Mouse (Mus musculus): ENCODE measurements around the gene Colca2. TPM values are rescaled to one million over a fixed set of nuclear protein-coding genes. Genes with fewer than 3 reads are reported as not detected.

The Colca2 gene
- polyA plus RNA-seq, 1 experiment from 2014 or later: 3.7 TPM

DNA sequence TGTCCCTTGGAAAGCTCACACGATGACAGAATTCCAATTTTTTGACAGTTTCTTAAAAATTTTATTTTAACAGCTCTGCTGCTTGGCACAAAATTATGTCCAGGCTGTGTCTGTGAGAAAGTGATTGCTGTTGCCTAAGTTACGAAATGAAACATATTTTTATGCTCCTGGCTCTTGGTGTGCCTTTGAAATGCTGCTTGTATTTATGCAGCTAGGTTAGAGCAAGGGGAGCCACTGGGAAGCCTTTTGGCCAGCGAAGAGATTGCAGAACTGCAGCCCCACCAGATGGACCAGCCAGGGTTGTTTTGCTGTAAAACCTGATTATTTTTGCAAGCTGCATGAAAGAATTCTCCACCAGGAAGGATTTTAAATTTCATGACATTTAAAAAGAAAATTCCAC is 26.8 kb upstream of the Colca2 start:
- Histone ChIP-seq H3K4me1 (no peaks in the 10 kb centered on the region), H3K27ac (no peak overlapping the region), H3K27me3 (no peaks in the 10 kb centered on the region), H3K4me2 (no peak overlapping the region), H3K9ac (no peak overlapping the region), H3K36me3 (no peaks in the 10 kb centered on the region), H3K4me3 (replicated peaks) (no peak overlapping the region), H3K9me3 (replicated peaks) (no peaks in the 10 kb centered on the region)
- no peak for ATAC-seq (replicated peaks; ENCODE audit: low FRiP score)
- WGBS: 74% methylated on average over 3 of the region's 3 CpGs

- Histone ChIP-seq H3K27me3 (no peaks in the 10 kb centered on the region), H3K27ac (no peak overlapping the region), H3K4me1 (no peaks in the 10 kb centered on the region), H3K9ac (no peak overlapping the region), H3K36me3 (no peaks in the 10 kb centered on the region), H3K4me2 (no peak overlapping the region), H3K4me3 (replicated peaks) (no peak overlapping the region), H3K9me3 (replicated peaks) (no peaks in the 10 kb centered on the region)
- 80% methylated on average over 5 of the region's 5 CpGs for WGBS
- ATAC-seq (replicated peaks; ENCODE audit: low FRiP score): no peak
These were observed 25.6 kb upstream of the Colca2 start for GRCm38 (mm10) chr9:51303980-51304379.

- H3K36me3 ChIP-seq: no peaks in the 10 kb centered on the region
- WGBS: 74% methylated on average over 8 of the region's 8 CpGs
- H3K9ac ChIP-seq: no peak overlapping the region
- no peak overlapping the region for H3K27ac ChIP-seq
- H3K4me1 ChIP-seq: no peaks in the 10 kb centered on the region
- H3K27me3 ChIP-seq: no peaks in the 10 kb centered on the region
- no peak overlapping the region for H3K4me2 ChIP-seq
- H3K4me3 ChIP-seq (replicated peaks): no peak overlapping the region
- no peak for ATAC-seq (replicated peaks; ENCODE audit: low FRiP score)
- H3K9me3 ChIP-seq (replicated peaks): no peaks in the 10 kb centered on the region
These were observed 15.2 kb upstream of the Colca2 start for GRCm38 (mm10) chr9:51293541-51293940.

DNA sequence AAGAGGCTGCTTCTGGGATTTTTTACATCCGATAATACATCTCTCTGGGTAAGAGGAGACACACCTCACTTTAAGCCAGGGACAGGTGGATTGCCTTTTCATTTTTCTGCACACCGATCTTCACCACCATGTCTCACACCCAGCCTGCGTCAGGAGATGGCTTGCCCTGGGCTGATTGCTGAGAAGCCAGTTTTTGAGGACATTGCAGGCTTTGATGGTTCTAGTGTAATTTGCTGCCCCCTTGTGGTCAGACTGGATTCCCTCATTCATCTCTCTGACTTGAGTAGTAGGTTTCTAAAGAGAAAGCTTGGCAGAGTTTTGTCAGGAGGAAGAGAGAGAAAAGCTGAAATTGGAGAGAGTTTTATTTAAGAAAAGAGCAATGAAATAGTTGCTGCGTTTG is 14.3 kb upstream of the Colca2 start:
- H3K36me3 ChIP-seq: no peaks in the 10 kb centered on the region
- no peak overlapping the region for H3K9ac ChIP-seq
- 33% methylated on average over 4 of the region's 4 CpGs for WGBS
- no peaks in the 10 kb centered on the region for H3K4me1 ChIP-seq
- 0 out of 2 replicates have a peak, but pooled peaks have one; percentile 43 for ATAC-seq (replicated peaks; ENCODE audit: low FRiP score)
- no peaks in the 10 kb centered on the region for H3K27me3 ChIP-seq
- no peak overlapping the region for H3K27ac ChIP-seq
- no peaks in the 10 kb centered on the region for H3K9me3 ChIP-seq (replicated peaks)
- no peak overlapping the region for H3K4me3 ChIP-seq (replicated peaks)
- H3K4me2 ChIP-seq: no peak overlapping the region

DNA sequence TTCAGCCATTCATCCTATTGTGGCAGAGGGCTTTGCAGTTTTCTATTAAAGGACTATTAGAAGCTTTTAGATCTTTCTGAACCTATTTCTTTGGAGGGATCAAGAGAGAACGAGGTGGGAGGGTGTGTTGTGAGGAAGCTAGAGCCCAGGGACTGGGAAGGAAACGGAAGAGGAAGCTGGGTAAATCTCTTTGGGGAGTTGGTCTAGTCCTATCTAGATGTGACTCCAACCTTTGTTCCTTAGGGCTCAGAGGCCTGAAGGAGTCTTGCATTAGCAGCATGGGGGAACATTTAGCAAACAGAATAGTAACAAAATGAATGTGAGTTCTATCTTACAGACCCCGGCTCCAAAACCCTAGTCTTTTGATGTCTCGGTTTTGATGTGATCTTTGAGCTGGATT is 12.6 kb upstream of the Colca2 start:
- Histone ChIP-seq H3K4me1 (no peaks in the 10 kb centered on the region), H3K4me3 (replicated peaks) (no peak overlapping the region), H3K9ac (no peak overlapping the region), H3K4me2 (no peak overlapping the region), H3K27ac (no peak overlapping the region), H3K27me3 (no peaks in the 10 kb centered on the region), H3K9me3 (replicated peaks) (no peaks in the 10 kb centered on the region), H3K36me3 (no peaks in the 10 kb centered on the region)
- 77% methylated on average over 4 of the region's 4 CpGs for WGBS
- no peak for ATAC-seq (replicated peaks; ENCODE audit: low FRiP score)

GRCm38 (mm10) chr9:51286079-51286478 is 7.7 kb upstream of the Colca2 start:
- Histone ChIP-seq H3K27ac (no peak overlapping the region), H3K4me1 (peaks cover 7% of the 10 kb centered on the region; the same call in 1 of the 2 replicates), H3K36me3 (no peaks in the 10 kb centered on the region), H3K9ac (no peak overlapping the region), H3K4me3 (replicated peaks) (no peak overlapping the region), H3K27me3 (no peaks in the 10 kb centered on the region), H3K9me3 (replicated peaks) (no peaks in the 10 kb centered on the region), H3K4me2 (no peak overlapping the region)
- 39% methylated on average over 2 of the region's 2 CpGs for WGBS
- no peak for ATAC-seq (replicated peaks; ENCODE audit: low FRiP score)

DNA sequence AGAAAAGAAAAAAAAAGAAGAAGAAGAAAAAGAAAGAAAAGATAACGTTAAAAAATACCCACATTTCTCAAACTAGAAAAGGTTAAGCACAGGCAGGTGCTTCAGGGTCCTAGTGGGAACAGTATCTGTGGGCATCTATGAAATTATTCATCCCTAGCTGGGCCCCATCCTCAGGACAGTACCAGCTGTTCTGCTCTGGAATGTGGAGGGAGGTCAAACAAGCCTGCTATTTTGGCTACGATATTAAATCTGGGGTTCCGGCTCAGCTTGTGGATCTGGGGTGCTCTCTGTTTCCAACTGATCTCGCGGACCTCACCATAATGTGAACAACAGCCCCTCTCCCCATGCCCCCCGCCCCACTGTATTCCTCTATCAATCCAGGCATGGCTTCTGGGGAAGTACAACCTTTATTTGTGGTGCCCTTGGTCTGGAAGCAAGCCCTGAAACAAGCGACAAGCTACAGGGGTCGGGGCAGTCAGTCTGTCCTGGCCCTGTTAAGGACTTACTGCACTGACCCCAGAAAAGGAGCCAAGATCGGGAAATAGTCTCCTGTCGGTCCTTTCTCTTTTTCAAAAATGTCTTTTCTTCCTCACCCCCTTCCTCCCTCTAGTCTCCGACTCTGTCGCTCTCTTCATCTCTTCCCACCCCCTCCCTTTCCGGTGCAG is 403 bp downstream of the Colca2 start:
- H3K4me2 ChIP-seq: peak overlapping the region; percentile 88
- peaks cover 27% of the 10 kb centered on the region for H3K4me1 ChIP-seq
- H3K4me3 ChIP-seq (replicated peaks): peak overlapping the region; percentile 59
- ATAC-seq (replicated peaks; ENCODE audit: low FRiP score): no peak
- H3K27me3 ChIP-seq: peaks cover 9% of the 10 kb centered on the region; the same call in 1 of the 2 replicates
- 17% methylated on average over 13 of the region's 13 CpGs for WGBS
- peak overlapping the region; percentile 79 for H3K27ac ChIP-seq
- H3K9me3 ChIP-seq (replicated peaks): no peaks in the 10 kb centered on the region
- H3K9ac ChIP-seq: peak overlapping the region; percentile 60
- H3K36me3 ChIP-seq: no peaks in the 10 kb centered on the region

DNA sequence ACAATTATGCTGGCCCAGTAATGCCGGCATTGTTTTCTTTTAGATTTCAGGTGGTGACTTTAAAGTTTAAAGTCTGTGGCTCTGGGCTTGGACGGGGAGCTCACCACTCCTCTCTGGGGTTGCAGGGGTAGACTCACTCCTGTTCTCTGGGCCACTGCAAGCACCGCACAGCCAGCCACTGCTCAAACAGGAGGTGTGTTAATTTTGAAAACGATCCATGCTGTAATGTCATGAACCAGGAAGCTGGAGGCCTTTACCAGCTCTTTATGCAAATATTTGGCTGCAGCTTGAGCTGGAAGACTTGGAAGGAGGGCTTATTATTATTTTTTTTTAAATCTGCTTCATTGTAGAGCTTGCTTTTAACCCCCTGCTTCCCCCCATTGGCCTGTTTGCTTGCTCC is 3.7 kb downstream of the Colca2 start:
- H3K27ac ChIP-seq: no peak overlapping the region
- H3K4me2 ChIP-seq: no peak overlapping the region

DNA sequence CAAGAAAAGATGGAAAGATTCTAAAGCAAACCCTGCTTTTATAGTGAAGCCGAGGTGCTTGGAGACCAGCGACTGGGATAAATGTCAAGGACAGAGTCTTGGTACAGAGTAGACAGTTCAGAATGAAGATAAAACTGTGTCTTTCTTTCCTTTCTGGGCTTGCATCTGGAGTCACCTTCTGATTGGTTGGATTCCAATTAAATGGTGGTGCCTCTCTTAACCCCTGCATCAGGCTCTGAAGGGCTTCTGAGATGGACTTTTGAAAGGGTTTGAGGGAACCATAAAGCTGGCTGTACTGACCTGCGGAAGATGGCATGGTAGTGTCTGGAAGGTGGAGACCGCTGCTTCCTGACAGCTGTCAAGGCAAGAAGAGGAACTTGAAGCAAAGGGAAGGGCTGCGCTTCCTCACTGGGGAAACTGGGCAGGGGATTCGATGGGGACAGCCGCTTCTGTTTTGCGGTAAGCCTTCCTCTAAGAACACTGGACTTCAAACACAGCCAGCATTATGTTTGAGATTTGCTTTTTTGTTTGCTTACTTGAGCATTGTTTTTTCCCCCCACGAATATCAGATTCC is 4.7 kb downstream of the Colca2 start:
- Histone ChIP-seq H3K9me3 (replicated peaks) (no peaks in the 10 kb centered on the region), H3K27me3 (0 out of 2 replicates have a peak, but pooled peaks cover 4% of the 10 kb centered on the region), H3K27ac (no peak overlapping the region), H3K9ac (no peak overlapping the region), H3K4me1 (peaks cover 18% of the 10 kb centered on the region), H3K4me3 (replicated peaks) (no peak overlapping the region), H3K4me2 (no peak overlapping the region), H3K36me3 (no peaks in the 10 kb centered on the region)
- no peak for ATAC-seq (replicated peaks; ENCODE audit: low FRiP score)
- 69% methylated on average over 9 of the region's 9 CpGs for WGBS

More for the DNA sequence above, 3.7 kb downstream of the Colca2 start:
- Histone ChIP-seq H3K4me3 (replicated peaks) (no peak overlapping the region), H3K4me1 (peaks cover 23% of the 10 kb centered on the region), H3K9me3 (replicated peaks) (no peaks in the 10 kb centered on the region), H3K9ac (no peak overlapping the region), H3K27me3 (0 out of 2 replicates have a peak, but pooled peaks cover 4% of the 10 kb centered on the region), H3K36me3 (no peaks in the 10 kb centered on the region)
- ATAC-seq (replicated peaks; ENCODE audit: low FRiP score): no peak
- WGBS: 26% methylated on average over 4 of the region's 4 CpGs

GRCm38 (mm10) chr9:51272102-51272501 is 6.3 kb downstream of the Colca2 start:
- Histone ChIP-seq H3K9ac (no peak overlapping the region), H3K4me3 (replicated peaks) (no peak overlapping the region), H3K9me3 (replicated peaks) (no peaks in the 10 kb centered on the region), H3K27me3 (0 out of 2 replicates have a peak, but pooled peaks cover 4% of the 10 kb centered on the region), H3K36me3 (no peaks in the 10 kb centered on the region), H3K4me1 (peaks cover 7% of the 10 kb centered on the region; the same call in 1 of the 2 replicates), H3K4me2 (no peak overlapping the region), H3K27ac (no peak overlapping the region)
- ATAC-seq (replicated peaks; ENCODE audit: low FRiP score): no peak
- WGBS: 70% methylated on average over 5 of the region's 5 CpGs

DNA sequence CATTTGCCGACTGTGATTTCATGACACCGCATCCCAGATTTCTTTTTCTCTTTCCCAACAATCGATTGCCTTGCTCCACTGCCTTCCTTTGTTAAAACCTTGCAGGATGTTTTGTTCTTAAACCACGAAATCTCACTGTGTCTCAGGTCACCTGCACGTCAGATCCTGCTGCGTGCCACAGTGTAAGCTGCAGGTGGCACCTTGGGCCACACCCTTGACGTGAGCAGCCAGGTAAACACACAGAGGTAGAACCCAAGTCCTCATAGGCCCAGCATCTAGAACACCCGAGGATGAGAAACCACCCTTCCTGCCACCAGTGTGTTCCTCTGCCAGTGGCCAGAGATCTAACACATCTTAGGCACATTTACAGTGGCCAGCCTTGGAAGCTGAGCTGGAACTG is 7.3 kb downstream of the Colca2 start:
- Histone ChIP-seq H3K4me3 (replicated peaks) (no peak overlapping the region), H3K27me3 (0 out of 2 replicates have a peak, but pooled peaks cover 4% of the 10 kb centered on the region), H3K4me1 (peaks cover 7% of the 10 kb centered on the region; the same call in 1 of the 2 replicates), H3K4me2 (no peak overlapping the region), H3K27ac (no peak overlapping the region), H3K36me3 (no peaks in the 10 kb centered on the region), H3K9ac (no peak overlapping the region), H3K9me3 (replicated peaks) (no peaks in the 10 kb centered on the region)
- no peak for ATAC-seq (replicated peaks; ENCODE audit: low FRiP score)
- 86% methylated on average over 8 of the region's 8 CpGs for WGBS

DNA sequence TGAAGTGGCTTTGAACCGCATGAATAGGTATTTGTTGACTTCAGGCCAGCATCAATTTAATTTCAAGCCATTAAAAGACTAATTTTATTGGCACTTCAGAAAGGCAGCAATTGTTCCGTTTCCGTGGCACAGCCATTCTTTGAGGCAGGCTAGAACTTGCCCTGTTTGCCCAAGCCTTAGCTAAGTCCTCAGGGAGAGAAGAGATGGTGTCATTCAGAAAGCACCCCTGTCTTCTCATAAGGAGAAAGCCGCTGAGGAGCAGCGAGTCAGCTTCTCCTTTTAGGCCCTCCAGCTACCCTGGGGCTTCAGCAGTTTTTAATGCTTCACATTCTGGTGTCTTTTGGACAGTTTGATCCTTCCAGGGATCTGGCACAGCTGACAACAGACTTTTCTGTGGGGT is 9.5 kb downstream of the Colca2 start:
- H3K36me3 ChIP-seq: no peaks in the 10 kb centered on the region
- H3K27ac ChIP-seq: no peak overlapping the region
- ATAC-seq (replicated peaks; ENCODE audit: low FRiP score): no peak
- no peak overlapping the region for H3K4me2 ChIP-seq
- no peak overlapping the region for H3K9ac ChIP-seq
- H3K9me3 ChIP-seq (replicated peaks): no peaks in the 10 kb centered on the region
- 0 out of 2 replicates have a peak, but pooled peaks cover 2% of the 10 kb centered on the region for H3K4me1 ChIP-seq
- WGBS: 83% methylated on average over 5 of the region's 5 CpGs
- H3K4me3 ChIP-seq (replicated peaks): no peak overlapping the region
- 0 out of 2 replicates have a peak, but pooled peaks cover 4% of the 10 kb centered on the region for H3K27me3 ChIP-seq
